Mouse (Mus musculus) frontal cortex, postnatal 10 days (tissue): ENCODE measurements at regions not wholly inside any gene's neighbourhood (a gene's known extent, or its start where the extent isn't known, plus 50 kb on each side); places are given as distances from the start of the nearest gene placed in this dataset.

Experiments
- DNase-seq, 2 experiments: peaks; one replicate each; pipeline ENCODE4 v3.0.0; 2022; ENCODE audit warnings: low spot score in 2 of 2, mixed read lengths in 1 of 2

GRCm38 (mm10) chr10:55767571-55767970, 339.1 kb upstream of the Msl3l2 start:
- DNase-seq = peak in 1 of 2 experiments; percentile 6

DNA sequence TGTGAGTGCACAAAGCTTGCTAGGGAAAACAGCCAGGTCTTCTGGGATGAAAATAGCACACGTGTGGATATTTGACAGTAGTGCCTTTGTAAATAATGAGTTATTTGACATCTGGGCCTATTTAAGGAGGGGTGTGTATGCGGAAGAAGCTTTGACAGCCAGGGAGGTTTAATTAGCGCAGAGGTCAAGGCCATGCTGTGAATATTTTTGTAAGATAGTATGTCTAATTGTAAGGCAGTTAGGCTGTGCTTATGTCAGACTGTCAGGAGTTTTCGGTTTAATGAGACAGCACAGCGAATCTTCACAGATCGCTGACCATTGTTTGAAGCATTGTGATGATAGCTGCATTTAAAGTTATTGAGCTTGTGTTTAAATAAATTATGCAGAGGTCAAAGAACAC, 337.1 kb upstream of the Msl3l2 start:
- no peak for DNase-seq

GRCm38 (mm10) chr10:55782674-55783469, 323.8 kb upstream of the Msl3l2 start:
- no peak for DNase-seq

GRCm38 (mm10) chr10:55813966-55814365, 292.8 kb upstream of the Msl3l2 start:
- no peak for DNase-seq

DNA sequence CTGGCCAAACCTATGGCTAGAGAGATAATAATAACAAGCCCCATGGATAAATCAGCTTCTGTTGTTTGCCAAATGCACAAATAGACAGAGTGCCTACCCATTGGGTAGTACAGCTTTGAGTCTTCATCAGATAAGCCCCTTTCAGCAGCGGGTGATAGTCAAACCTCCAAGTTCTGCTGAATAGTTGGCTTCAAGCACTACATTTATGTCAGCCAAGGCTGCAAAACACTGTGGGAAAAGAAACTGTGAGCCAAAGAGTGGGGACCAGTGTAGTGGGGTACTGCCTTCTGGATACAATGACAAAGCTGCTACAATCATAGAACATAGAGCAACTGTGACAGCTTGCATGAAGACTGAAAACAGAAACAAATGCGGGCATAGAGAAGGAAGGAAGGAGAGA, 255.4 kb upstream of the Msl3l2 start:
- no peak for DNase-seq

DNA sequence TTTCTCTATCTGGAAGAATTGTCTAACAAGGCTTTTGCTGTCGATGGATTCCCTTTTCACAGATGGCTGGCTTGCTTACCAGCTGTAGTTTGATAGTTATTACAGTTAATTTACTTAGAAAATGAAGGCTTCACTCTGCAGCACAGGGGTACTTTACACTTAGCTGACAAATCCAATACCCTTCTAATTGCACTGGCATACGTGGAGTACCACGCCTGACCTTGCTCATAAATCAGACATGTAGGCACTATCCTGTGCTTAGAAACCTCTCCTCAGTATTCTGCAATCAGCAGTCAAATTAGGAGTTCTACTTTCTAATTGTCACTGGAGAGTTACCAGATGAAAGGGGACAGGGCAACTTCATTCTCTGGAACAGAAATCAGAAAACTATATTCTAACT, 214.1 kb upstream of the Msl3l2 start:
- DNase-seq = no peak

DNA sequence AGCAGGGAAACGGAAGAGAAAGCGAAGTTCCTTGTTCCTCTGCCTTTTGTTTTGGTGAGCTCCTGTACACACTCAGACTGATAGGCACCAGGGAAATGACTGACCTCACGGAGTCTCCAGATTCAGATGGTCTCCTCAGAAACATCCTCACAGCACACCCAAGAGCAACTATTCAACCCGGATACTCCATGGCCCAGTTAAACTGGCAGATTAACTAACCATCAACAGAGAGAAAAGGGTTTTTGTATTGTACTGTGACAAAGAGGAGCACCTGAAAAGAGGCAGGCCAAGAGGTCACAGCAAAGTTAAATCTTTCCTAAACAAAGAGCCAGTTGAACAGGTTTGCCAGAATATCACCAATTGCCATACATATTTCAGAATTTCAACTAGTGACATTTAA, 177.6 kb upstream of the Msl3l2 start:
- DNase-seq = no peak

DNA sequence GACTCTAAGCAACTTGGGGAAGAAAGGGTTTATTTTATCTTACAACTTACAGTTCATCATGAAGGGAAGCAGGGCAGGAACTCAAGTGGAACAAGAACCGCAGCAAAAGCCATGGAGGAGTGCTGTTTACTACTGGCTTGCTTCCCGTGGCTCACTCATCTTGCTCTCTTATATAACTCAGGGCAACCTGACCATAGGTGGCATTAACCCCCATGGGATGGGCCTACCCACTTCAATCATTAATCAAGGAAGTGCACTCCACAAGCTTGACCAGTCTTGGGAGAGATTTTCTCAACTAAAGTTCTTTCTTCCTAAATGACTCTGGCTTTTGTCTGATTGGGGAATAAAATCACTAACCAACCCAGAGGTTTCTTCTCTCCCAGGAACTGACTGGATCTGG, 172.7 kb upstream of the Msl3l2 start:
- DNase-seq = no peak

DNA sequence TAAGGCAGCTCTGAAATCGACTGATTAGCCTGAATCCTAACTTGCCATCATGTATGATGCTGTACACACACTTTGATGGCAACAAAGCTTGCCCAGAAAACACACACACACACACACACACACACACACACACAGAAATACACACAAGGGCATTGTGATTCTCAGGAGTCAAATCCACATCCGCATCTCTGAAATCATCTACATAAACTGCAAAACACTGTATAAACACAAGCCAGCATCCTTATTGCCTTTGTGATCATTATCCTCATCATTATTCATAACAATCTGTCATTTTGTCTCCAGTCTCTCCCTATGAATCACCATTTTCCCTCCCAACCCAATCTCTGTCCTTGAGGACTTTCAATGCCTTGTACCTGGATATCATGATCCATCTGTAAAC, 171.3 kb upstream of the Msl3l2 start:
- no peak for DNase-seq

DNA sequence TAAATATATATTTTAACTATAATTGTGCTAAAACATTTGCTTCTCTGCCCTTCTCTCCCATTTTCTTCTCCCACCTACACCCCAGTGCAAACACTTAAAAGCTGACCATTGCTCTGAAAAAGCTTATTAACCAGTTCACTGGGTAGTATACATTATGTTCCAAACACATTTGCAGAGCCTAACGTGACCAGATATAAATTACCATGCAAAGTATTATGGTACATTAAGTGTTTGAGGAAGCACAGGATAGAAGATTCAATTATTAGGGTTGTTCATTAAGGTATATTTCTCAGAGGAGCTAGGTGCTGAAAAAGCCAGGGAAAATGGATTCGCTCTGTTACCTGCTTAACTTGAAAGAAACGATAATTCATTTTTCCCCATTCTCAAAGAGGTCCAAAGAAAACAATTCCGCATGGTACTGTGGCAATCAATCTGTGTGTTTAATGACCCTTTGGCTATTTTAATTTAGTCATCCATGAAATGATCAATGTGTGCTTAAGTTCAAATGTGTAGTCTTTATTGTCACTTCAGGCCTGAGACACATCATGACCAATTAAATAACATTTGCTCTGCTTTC, 144.0 kb upstream of the Msl3l2 start:
- DNase-seq = no peak
